Mouse (Mus musculus) frontal cortex, postnatal 14 days (tissue): ENCODE data around the gene Glce.

Experiments used
- DNase-seq, 2 experiments: peaks; one replicate each; pipeline ENCODE4 v3.0.0; 2022; ENCODE audit warnings: low spot score in 2 of 2

Gene Glce

DNA sequence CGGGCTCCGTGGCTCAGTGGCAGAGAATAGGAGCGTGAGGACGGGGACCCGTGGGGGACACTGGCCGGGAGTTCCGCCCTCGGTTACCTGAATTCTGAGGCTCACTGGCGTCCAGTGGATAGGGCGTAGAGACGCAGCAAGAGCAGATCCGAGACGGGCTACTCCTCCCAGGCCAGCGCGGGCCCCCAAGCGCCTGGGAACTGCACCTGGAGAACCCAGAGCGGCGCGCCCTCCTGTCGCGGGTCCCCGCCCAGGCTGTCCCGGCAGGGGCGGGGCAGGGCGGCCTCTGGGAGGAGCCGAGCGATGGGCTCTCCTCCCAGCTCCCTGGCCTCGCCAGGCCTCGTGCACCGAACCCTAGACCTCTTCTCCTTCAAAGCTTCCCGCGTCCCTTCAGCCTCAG, 95.9 kb downstream of the Glce start, which contains the start of gene Paqr5:
Gene Paqr5 (minus strand): TSS at position 257 of the 400 bp plus-strand sequence.
- no peak for DNase-seq

DNA sequence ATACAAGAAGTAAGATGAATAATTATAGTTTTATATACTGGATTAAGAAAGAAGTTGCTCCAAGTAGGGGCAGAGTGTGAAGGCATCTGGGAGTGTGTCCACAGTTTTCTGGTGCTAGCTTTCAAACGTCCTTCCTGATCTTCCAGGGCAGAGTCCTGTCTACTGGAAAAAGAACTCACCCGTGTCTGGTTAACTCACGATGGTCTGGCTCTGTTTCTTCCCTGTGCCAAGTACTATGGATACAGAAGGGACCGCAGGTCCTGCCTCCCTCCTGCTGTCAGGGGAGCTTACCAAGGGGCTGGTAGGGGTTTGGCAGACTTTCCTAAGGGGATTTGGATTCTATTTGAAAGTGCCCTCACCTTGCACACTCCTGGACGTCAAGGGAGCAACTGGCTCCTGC, 97.4 kb downstream of the Glce start:
- no peak for DNase-seq

DNA sequence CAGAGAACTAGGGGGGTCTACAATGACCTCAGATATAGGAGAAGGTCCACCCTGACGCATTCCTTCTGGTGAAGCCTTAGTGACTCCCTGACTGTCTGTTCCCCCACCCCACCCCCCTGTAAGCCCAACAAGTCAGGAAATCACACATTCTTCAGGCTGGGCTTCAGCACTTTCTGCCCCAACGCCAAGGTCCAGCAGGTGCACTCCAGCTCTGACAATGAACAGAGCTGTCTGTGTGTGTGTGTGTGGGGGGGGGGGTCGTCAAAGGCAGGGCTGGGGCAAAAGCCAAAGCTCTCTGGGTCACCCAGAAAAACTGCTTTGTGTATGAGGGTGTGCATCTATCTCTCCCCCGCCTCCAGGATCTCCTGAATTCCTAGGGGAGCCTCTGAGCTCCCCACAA, 98.6 kb downstream of the Glce start:
- DNase-seq = no peak

DNA sequence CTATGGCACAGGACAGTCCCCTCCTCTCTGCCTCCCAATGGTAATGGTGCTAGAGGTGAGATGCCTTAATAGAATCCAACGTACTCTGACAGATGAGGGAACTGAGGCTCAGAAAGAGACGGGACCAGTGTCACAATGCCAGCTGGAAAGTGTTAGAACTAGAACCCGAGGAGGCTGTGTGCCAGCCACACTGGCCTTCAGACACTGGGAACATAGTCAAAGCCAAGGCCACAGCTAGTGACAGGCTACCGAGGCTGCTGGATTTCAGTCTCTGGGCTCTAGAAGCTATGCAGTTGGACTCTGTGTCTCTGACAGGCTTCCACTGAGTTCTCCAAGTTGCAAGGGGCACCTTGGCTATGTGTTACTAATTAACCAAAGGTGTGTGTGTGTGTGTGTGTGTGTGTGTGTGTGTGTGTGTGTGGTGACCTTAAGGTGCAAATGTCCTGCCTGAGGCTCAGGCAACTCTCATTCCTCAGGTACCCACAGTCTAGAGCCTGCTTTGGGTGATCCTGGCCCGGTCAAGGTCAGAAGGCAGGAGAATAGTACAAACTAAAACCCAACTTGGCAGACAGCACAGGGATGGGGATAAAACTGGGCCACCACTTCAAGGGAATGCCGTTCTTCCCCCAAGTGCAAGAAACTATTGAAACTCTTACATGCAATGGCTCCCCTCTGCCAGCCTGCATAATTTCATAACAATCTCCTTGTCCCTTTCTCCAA, 99.3 kb downstream of the Glce start:
- no peak for DNase-seq

DNA sequence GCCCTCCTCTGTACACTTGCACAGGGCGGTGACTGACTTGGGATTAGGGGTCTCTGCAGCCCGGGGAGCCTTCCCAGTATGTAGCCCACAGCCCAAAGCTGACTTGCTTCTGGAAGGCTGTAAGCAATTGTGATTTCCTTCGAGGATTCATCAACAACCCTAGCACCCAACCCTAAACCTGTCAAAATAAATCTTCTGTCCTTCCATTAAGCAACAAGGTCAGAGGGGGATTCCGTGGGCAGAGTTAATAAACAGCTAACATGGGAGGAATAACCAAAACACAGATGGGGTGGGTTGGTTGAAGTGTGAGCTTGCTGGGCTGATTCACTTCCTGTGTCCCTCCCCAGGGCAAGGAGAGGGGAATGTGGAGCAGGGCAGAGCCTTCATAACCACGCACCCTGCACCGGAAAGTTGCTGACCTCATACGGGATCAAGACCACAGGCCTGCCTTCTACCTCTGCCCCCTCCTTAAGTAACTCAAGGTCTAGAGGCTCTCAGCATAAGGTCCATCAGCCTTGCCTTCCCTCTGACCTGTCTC, 100.8 kb downstream of the Glce start:
- no peak for DNase-seq

DNA sequence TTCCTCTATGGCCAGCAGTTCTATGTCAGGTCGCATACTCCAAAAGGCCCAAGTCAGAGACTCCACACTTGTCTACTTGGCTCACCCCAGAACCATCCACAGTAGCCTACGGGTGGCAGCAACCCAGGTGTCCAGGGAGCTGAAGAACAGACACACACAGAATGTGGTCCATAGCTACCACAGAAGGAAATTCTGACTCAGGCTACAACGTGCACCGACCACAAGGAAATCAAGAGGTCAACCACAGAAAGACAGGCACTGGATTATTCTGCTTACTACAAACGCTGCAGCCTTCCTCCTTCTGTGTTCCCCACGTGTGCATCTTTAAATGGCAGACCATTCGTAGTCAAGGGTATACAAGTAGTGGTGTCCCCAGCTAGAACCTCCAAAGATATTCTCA, 102.2 kb downstream of the Glce start:
- no peak for DNase-seq

DNA sequence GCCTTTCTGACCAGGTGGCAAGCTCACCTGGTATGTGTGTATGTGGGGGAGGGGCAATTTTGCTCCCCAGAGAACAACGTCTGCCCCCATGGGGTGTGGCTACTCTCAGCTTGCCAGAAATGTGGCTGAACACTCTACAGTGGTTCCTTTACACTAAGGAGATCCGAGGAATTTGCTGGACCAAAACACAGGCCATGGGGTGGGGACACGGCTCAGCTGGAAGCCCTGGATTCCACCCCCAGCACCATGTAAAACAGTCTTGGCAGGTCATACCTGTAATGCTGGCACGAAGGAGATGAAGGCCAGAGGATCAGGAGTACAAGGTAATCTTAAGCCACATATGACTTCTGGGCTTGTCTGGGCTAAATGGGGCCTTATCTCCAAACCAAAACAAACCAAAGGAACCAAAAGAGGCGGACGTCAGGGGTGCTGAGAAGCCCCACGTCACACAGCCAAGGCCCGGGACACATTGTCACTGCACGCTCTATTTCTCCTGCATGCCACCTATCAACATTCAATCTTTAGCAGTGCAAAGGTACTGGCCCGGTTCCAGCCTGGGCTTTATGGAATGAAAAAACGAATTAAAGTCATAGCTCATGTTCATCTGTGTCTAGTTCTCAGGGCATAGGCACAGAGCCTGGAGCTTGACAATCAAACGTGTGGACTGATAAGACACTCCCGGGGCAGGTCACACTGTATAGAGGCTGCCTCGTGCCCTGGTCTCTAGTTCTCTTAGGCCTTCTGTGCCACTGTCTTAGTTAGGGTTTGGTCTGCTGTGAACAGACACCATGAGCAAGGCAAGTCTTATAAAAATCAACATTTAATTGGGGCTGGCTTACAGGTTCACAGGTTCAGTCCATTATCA, 104.0 kb downstream of the Glce start:
- no peak for DNase-seq

DNA sequence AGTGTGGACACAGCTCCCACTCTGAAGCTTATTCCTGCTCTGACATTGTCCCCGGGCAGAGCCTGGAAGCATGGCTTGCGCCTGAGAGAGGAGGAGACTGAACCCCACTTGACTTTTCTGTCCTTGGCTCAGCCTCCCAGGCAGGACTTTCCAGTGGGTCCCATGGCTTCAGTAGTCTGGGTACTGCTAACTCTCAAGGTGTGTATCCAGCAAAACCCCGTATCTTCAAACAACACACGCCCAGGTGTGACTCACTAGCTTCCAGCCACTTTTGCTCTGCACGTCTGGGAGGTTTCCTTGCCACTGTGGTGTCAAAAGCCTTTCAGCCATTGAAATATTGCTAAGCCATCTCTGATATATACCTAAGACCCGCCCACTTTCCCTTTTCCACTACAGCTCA, 105.1 kb downstream of the Glce start:
- no peak for DNase-seq

DNA sequence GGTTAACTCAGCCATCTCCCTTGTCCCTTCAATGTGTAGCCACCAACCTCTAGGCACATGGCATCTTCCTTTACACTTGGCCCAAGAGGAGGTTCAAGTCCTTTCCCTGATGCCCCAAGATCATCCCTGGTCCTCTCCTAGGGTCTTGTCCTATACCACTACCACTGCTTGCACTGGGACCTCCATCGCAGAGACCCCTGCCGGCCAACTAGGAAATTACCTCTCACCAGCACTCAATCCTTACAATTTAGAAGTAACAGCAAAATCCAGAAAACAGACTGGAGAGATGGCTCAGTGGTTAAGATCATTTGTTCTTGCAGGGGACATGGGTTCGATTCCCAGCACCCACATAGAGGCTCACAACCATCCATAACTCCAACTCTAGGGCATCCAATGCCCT, 107.0 kb downstream of the Glce start:
- no peak for DNase-seq

DNA sequence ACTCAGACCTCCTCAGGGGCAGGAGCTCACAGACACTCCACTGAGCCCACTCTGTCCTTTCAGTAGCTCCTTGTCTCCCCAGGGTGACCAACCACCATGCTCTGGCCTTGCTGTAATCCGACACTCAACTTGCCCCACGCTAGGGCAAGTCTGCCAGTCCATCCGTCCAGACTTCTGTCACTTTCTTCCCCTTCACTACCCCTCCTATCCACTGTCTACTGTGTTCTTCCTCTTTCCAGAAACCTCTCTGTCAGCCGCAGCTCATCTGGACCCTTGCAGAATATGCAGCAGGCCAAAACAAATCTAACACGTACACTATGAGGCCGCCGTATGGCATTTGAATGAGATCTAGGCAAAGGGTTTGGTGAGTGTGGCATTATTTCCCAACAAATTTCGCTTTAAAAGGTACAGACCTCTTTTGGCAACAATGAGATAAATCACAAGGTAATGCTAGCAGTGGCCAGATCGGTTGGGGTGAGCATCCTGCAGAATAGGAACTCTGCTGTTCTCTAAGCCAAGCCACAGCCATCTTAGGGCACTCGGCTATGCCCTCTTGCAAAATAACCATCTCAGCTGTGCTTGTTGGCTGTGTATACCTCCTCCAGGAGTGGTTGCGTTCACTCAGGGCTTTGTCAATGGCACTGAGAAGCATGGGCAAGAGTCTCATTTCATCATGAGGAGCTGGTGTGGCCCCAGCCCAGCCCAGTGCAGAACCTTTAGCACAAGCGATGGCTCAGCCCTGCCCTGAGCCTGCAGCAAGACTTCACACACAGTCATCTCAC, 108.9 kb downstream of the Glce start:
- no peak for DNase-seq

DNA sequence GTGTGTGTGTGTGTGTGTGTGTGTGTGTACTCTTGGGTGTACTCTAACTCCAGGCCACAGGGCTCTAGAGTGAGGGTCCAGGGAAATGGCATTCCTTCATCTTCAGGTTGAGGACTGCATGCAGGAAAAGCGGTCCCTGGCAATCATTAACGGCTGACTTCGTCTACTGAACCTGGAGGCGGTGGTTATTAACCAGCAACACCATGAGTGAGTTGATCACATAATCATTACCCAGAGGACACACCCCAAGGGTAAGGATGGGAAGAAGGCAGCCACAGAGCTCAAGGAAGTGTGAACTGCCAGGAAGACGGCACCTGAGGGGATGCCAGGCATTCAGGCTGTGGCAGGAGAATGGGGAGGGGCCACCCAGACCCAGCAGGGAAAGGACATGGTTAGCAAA, 114.1 kb downstream of the Glce start:
- DNase-seq = no peak
